Mouse (Mus musculus) ES-E14 (cell line): ENCODE measurements at regions not wholly inside any gene's neighbourhood (a gene's known extent, or its start where the extent isn't known, plus 50 kb on each side); places are given as distances from the start of the nearest gene placed in this dataset.

Experiments
- CHD2 ChIP-seq: IDR thresholded peaks from 2 replicates; pipeline ENCODE4 v1.6.1; 2014; ENCODE audit warnings: mild to moderate bottlenecking, low read depth, low read length, inconsistent platforms
- HCFC1 ChIP-seq: IDR thresholded peaks from 2 replicates; pipeline ENCODE4 v1.6.1; 2012; ENCODE audit warnings: low read length, inconsistent platforms, borderline replicate concordance; ENCODE audit not compliant: insufficient read depth
- MAFK ChIP-seq: IDR thresholded peaks from 2 replicates; pipeline ENCODE4 v1.6.1; 2014; ENCODE audit warnings: mild to moderate bottlenecking, low read depth, low read length, inconsistent platforms; ENCODE audit not compliant: insufficient read depth
- ZC3H11A ChIP-seq: IDR thresholded peaks from 2 replicates; pipeline ENCODE4 v1.6.1; 2012; ENCODE audit warnings: low read depth, mild to moderate bottlenecking, inconsistent platforms, low read length, borderline replicate concordance
- ZNF384 ChIP-seq: IDR thresholded peaks from 2 replicates; pipeline ENCODE4 v1.6.1; 2012; ENCODE audit warnings: low read depth, low read length, inconsistent platforms

- TF ChIP-seq CHD2, result no peak
- TF ChIP-seq ZNF384, result no peak
- TF ChIP-seq HCFC1, result no peak
- no peak for TF ChIP-seq MAFK
- TF ChIP-seq ZC3H11A, result no peak
These were observed 332.3 kb downstream of the Med10 start for GRCm38 (mm10) chr13:70134544-70134943.
